Mouse (Mus musculus) A20 (cell line): ENCODE measurements around the gene Tmed5.
"Not testable (repeated sequence)": the region's sequence is repeated elsewhere in the genome, so short reads cannot be mapped to it uniquely, and the experiment has no call there.

Experiments
- DNase-seq: peaks from one replicate; pipeline ENCODE4 v3.0.0-alpha.2; 2011; ENCODE audit warnings: low read depth, low spot score

The Tmed5 gene

GRCm38 (mm10) chr5:108132441-108133243 is at the start of gene Tmed5, which contains the start of gene Ccdc18:
Tmed5 (minus strand) TSS chr5:108132620.
Ccdc18 (plus strand) TSS chr5:108132875.
- DNase-seq = peak; percentile 100

GRCm38 (mm10) chr5:108163695-108164094 is 31.3 kb upstream of the Tmed5 start:
- peak; percentile 50 for DNase-seq

DNA sequence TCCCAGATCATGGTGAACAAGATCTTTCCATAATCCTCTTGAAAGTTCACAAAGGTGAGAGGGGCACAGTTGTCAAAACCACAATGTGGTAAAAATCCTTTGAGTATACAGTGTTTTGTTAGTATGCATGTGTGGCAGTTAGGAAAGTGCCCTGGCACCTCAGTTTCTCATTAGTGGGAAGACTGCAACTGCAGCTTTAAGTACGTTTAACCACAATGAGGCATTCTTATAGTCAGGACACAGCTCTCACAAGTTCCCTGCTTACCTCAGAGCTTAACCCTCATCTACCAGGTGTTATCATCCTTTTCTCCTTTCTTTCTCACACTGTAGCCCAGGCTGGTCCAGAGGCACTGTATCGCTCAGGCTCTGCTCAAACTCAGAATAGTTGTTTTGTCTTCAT is 28.4 kb upstream of the Tmed5 start:
- DNase-seq = no peak

DNA sequence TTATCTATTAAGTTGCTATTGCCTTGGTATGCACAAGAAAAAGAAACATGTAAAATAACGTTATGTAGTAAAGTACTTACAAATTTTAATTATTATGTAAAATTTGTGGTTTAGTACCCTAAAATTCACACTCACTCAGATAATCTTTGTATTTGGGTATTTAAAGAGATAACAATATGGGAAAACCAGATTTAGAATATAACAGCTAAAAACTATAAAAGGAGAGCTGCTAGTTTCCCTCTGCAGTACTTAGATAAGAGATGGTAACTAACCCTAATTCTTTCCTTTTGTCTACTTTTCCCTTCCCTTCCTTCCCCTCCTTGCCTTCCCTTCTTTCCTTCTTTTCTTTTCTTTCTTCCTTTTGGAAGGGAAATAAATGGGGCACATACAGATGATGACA is 20.2 kb upstream of the Tmed5 start:
- DNase-seq = no peak

DNA sequence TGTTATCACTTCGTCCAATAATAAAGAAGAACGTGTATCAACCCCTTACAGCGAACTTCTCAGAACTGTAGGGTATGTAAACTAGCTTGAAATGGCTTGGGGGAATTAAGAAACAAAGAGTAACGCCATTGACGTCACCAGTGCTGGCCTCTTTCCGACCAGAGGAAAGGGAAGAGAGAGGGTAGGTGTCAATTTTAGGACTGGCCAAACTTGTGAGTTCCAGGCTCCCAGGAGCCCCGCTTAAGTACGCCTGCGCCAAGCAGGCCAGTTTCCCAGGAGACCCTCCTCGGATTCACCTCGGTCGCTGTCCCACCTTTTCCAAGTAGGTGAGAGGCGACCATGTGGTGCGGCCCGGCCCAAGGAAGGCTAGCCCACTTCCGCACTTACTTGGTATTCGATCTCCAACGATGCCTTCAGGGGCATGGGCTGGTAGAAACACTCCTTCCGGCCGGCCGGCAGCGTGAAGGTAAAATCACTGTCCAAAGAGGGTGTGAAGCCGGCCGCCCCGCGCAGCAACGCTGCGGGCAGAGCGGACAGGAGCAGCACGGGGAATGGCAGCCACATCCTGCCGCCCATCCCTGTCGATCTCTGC is 475 bp downstream of the Tmed5 start:
- peak; percentile 85 for DNase-seq

DNA sequence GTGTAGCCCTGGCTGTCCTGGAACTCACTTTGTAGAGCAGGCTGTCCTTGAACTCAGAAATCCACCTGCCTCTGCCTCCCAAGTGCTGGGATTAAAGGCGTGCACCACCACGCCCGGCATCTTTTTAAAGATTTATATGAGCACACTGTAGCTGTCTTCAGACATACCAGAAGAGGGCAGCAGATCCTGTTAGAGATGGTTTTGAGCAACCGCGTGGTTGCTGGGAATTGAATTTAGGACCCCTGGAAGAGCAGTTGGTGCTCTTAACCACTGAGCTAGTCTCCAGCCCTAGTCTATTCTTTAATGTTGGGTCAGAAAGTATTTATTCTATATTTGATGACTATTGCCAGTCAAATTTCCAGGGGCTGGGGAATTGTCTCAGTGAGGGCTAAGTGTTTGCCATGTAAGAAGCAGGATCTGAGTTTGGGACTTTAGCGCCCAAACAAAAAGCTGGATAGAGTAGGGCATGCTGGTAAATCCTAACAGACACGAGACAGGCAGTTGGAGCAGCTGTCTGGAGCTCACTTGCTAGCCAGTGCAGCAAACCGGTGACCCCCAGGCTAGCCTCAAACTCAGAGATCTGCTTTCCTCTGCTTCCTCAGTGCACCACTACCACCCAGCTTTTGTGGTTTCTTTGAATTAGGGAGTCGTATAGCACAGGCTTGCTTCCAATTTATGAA is 12.1 kb downstream of the Tmed5 start:
- DNase-seq = peak; percentile 26

DNA sequence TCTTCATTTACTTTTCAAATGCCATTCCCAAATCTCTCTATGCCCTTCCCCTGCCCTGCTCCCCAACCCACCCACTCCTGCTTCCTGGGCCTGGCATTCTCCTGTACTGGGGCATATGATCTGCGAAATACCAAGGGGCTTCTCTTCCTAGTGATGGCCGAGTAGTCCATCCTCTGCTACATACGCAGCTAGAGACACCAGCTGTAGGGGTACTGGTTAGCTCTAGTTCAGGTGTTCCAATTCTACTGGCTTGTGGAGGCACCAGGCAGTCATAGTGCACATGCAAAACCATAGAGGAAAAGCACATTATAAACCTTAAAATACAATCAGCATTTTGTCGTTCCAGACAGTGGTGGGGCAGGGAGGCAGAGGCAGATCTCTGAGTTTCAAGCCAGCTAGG is 14.7 kb downstream of the Tmed5 start:
- DNase-seq = no peak

DNA sequence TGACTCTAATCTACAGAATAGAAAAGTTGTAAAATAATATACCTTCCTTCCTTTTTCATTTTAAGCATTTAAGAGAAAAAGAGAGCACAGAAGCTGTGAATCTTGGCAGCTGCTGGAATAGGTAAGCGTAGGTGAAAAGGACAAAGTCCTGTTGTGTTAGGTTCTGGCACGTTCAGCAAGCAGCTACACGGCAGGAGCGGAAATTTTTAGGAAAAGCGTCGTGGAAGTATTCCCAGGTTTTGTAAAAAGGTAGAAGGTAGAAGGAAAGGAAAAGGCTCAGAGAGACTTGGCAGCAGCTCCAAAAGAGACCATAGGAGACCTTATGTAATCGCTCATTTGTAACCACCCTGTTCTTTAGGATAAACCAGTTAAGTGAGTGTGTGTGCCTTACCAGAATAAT is 23.1 kb downstream of the Tmed5 start:
- DNase-seq = no peak

DNA sequence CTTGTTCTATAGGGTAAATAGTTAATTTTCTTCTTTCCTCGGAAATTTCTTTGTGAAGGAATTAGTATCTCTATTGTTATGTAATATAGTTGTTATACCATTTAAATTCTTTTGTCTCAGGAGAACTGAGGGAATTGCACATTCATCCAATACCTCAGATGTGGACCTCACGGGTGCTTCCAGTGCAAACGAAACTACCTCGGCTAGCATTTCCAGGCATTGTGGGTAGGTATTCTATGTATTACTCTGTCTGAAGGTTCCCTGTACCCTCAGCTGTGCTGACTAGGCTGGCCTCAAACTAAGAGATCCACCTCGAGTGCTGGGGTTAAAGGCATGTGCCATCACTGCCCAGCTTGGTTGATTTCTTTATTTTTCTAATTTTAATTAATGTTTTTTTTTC is 28.1 kb downstream of the Tmed5 start:
- DNase-seq = no peak

- no peak for DNase-seq
Measured at GRCm38 (mm10) chr5:108100196-108100595, 32.2 kb downstream of the Tmed5 start.

GRCm38 (mm10) chr5:108097676-108098075 is 34.7 kb downstream of the Tmed5 start:
- no peak for DNase-seq

GRCm38 (mm10) chr5:108092731-108093130 is 39.7 kb downstream of the Tmed5 start:
- DNase-seq = not testable (repeated sequence)

DNA sequence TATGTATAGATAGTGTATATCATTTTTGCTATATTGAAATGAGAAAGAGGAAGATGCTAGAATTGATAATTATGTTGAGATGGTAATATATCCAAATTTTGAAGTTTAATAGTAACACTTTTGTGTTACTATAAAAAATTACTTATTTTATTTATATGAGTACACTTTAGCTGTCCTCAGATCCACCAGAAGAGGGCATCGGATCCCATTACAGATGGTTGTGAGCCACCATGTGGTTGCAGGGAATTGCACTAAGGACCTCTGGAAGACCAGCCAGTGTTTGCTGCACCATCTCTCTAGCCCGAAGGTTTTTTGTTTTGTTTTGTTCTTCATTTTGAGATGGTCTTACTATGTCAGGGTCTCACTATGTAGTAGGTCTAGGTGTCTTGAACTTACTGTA is 47.0 kb downstream of the Tmed5 start:
- DNase-seq = no peak

DNA sequence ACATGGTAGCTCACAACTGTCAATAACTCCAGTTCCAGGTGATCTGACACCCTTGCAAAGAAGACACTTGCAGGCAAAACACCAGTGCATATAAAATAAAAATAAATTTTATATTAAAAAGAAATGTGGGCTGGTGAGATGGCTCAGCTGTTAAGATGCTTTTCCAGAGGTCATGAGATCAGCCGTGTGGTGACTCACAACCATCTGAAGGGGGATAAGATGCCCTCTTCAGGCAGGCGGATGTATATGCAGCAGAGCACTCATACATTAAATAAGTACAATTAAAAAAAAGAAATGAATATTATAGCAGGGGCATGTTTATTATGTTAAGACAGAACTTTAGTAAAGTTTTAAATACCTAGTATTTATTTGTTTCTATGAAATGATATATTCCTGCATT is 50.0 kb downstream of the Tmed5 start:
- peak; percentile 47 for DNase-seq

- no peak for DNase-seq
Measured at GRCm38 (mm10) chr5:108079603-108080002, 52.8 kb downstream of the Tmed5 start.

DNA sequence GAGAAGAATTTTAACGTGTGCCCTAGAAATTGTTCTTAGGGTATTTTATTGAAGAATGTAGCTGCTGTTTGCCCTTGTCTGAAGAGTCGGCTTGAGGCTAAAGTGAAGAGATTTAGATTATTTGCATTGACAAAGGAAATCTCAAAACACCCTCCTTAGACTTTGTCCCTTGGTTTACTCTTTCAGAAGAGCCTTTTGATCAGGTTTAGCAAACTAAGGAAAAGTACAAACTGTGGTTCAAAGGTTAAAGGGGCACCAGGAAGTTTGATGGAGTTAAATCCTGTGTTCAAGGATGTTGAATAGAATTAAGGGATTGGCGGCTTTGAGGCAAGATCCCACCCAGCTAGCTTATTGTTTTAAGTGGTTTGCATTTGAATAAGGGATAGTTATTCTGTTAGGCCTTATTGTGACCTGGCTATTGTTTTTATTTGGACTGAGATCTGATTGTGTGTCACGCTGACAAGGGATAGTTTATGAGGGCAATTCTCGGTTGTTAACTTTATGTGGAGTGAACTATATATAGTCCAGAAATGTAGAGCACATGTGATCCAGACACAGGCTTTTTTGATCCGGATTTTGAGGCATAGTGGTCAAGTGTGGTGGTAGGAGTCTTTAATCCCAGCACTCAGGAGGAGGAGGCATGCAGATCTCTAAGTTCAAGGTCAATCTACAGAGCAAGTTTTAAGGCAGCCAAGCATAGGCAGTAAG is 55.4 kb downstream of the Tmed5 start:
- DNase-seq = no peak

- no peak for DNase-seq
Measured at GRCm38 (mm10) chr5:108076241-108076640, 56.2 kb downstream of the Tmed5 start.

- no peak for DNase-seq
Measured at GRCm38 (mm10) chr5:108072301-108072700, 60.1 kb downstream of the Tmed5 start.

DNA sequence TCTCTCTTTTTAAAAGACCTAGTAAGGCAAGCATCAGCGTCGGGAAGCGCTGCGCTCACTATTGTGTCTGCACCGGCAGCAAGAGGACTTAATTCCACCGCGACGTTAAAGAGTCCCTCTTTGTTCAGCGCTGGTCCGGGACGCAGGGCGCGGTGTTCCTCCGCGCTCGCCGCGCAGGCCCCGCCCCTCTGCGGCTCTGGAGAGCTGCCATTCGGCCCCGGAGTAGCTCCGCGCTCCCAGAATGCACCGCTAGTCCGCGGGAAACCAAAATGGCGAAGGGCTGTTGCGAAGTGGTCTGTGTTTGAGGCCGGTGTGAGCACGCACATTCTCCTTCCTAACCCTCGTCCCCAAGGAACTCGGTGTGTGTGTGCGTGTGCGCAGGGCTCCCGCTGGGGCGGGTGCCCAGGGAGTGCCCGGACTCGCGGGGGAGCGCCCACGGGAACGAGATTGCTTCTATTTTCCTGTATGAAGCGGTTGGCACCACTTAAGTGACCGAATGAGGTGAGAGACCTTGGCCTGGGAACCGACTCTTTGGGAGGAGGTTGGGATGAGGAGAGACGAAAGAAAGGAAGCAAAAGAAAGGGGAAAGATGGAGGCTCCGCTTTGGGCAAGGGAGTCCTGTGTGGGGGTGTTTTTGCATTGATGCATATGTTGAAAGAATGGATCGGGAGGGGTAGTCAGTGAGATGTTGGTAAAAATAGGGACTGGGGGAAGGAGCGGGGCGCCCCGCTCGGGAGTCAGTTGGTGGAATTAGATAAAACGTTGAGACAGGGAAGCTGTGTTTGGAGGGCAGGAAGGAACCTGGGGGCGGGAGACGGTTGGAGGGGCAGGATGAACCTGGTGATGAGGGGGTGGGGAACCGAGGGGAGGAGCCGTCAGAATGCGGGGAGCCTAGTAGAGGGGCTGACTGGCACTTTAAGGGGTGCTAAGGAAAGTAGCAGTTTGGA is 66.7 kb downstream of the Tmed5 start, which contains the start of gene Mtf2:
Mtf2 (plus strand) TSS at position 210 of the 947 bp plus-strand sequence.
- peak; percentile 99 for DNase-seq

DNA sequence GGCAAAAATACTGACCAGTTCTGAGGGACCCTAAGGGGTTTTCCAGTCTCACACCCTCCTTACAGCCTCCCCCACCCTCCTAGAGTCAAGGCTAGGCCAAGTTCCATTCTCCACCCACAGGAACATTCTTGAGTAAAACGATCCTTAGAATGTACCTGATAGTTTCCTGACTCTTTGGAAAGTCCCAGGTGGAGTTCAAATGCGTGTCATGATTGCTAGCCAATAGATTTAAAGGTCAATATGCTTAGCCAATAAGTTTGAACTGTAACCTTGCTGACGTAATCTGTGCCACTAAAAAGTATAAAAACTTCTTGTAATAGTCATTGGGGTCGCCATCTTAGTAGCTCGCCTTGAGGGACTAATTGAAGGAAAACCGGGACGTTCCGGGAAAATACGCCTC is 72.0 kb downstream of the Tmed5 start:
- DNase-seq = no peak
